Mouse (Mus musculus) embryonic facial prominence, embryonic 10.5 days (tissue): Measurements from ENCODE around the gene Heatr5b. TPM values are rescaled to one million over a fixed set of nuclear protein-coding genes. Genes with fewer than 3 reads are reported as not detected.
"Not testable (repeated sequence)": the region's sequence is repeated elsewhere in the genome, so short reads cannot be mapped to it uniquely, and the experiment has no call there.

Source experiments
- DNase-seq: peaks from one replicate; pipeline ENCODE4 v3.0.0-alpha.2; 2017; ENCODE audit warnings: low spot score
- H3K27ac ChIP-seq: fragments of 300-500 bp; sonication (generic); replicated peaks from 2 replicates; pipeline ENCODE4 v1.5.1; 2016; ENCODE audit warnings: mild to moderate bottlenecking
- H3K27me3 ChIP-seq: fragments of 300-500 bp; sonication (generic); replicated peaks from 2 replicates; pipeline ENCODE4 v1.6.1; 2016; ENCODE audit warnings: low read depth, mild to moderate bottlenecking; ENCODE audit not compliant: poor library complexity, severe bottlenecking
- H3K36me3 ChIP-seq: fragments of 300-500 bp; sonication (generic); replicated peaks from 2 replicates; pipeline ENCODE4 v1.6.1; 2016; ENCODE audit warnings: mild to moderate bottlenecking, moderate library complexity
- H3K4me1 ChIP-seq: fragments of 300-500 bp; sonication (generic); 2 replicates; pipeline ENCODE4 v1.6.1; 2016
- H3K4me3 ChIP-seq: fragments of 300-500 bp; sonication (generic); 2 replicates; pipeline ENCODE4 v1.5.1; 2016; ENCODE audit warnings: mild to moderate bottlenecking, moderate library complexity
- H3K9me3 ChIP-seq: fragments of 300-500 bp; sonication (generic); 2 replicates; pipeline ENCODE4 v1.6.1; 2016; ENCODE audit warnings: mild to moderate bottlenecking
- WGBS: fragments of 180-500 bp; shearing (Covaris S2); methylation state at CpG from one replicate; pipeline ENCODE4 v1.1.7; 2016; 5-methylcytosine and 5-hydroxymethylcytosine counted together
- polyA plus RNA-seq: library from polyadenylated mRNA; unstranded; fragments of >200 nt; fragmentation: Nextera tagmentation; extraction: Ambion mirVana; gene quantifications from 2 replicates; pipeline ENCODE4 v1.2.1, GENCODE M21; 2016

The Heatr5b gene
- polyA plus RNA-seq, 1 experiment from 2014 or later, result 14.6 TPM

GRCm38 (mm10) chr17:78794390-78794789 is 40.8 kb downstream of the Heatr5b start:
- peaks cover 68% of the 10 kb centered on the region for H3K36me3 ChIP-seq
- no peaks in the 10 kb centered on the region for H3K27me3 ChIP-seq
- no peaks in the 10 kb centered on the region for H3K4me1 ChIP-seq
- WGBS, result 86% methylated on average over 5 of the region's 5 CpGs
- H3K4me3 ChIP-seq, result no peak overlapping the region
- H3K9me3 ChIP-seq, result no peaks in the 10 kb centered on the region
- DNase-seq, result no peak
- H3K27ac ChIP-seq, result no peak overlapping the region

- WGBS, result 87% methylated on average over 3 of the region's 3 CpGs
- Histone ChIP-seq H3K27ac (no peak overlapping the region), H3K4me3 (no peak overlapping the region), H3K4me1 (no peaks in the 10 kb centered on the region), H3K9me3 (no peaks in the 10 kb centered on the region), H3K36me3 (peaks cover 60% of the 10 kb centered on the region), H3K27me3 (no peaks in the 10 kb centered on the region)
- DNase-seq, result no peak
Measured at GRCm38 (mm10) chr17:78792122-78792521, 43.0 kb downstream of the Heatr5b start.

DNA sequence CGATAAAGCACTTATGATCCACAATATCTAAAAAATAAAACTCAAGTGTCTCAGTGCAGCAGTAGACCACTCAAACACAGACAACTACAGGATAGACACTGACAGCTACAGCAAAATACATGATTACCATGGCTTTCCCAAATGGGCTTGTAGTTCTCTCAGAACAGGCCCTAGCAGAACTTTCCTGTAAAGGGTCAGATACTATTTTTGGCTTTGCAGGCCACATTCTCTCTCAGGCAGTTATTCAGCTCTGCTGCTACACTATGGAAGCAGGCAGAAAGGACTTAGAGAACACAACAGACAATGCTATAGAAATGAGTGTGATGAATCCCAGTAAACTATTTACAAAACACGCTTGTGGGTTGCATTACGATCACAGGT is 43.5 kb downstream of the Heatr5b start:
- Histone ChIP-seq H3K36me3 (peaks cover 60% of the 10 kb centered on the region), H3K4me3 (no peak overlapping the region), H3K4me1 (no peaks in the 10 kb centered on the region), H3K27ac (no peak overlapping the region), H3K9me3 (no peaks in the 10 kb centered on the region), H3K27me3 (no peaks in the 10 kb centered on the region)
- WGBS, result 95% methylated on average over 3 of the region's 3 CpGs
- no peak for DNase-seq

DNA sequence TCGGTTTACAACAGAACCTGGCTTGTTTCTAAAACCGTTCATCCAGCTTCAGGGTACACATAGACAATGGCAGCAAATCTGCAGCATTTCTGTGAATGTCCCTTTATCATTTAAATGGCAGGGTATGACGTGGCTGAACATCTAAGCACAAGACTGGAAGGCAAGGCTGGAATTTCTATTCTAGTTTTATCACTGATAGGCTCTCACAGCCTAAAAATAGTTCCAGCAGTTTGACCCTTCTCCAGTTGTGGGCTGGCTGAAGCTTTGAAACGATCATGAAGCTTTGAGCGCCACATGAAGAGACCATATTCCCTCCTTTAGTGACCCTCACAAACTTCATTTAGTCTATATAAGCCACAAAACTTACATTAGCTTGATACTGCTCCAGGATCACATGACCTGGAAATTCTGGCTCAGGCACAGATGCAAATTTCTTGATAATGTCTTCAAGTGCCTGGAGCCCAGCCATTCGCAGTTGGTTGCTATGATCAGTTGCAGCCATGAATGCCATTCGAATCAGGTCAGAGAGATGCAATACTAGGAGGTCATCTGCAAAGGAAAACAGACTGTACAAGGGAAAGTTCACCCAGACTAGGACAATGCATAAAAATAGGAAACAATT is 44.0 kb downstream of the Heatr5b start:
- no peak overlapping the region for H3K4me3 ChIP-seq
- H3K36me3 ChIP-seq, result peaks cover 56% of the 10 kb centered on the region
- no peaks in the 10 kb centered on the region for H3K9me3 ChIP-seq
- WGBS, result 89% methylated on average over 7 of the region's 7 CpGs
- no peak overlapping the region for H3K27ac ChIP-seq
- H3K27me3 ChIP-seq, result no peaks in the 10 kb centered on the region
- no peak for DNase-seq
- no peaks in the 10 kb centered on the region for H3K4me1 ChIP-seq

DNA sequence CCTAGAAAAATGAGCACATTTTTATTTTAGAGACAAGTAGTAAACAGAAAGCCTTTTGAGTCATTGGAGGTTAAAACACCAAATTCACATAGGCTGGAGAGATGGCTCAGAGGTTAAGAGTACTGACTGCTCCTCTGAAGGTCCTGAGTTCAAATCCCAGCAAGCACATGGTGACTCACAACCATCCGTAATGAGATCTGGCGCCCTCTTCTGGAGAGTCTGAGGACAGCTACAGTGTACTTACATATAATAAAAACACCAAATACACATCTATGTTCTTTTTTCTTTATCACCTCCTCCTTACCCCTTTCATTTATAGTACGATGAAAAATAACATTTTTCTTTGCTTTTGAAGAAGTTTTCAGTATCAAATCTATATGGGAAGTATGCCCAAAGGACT is 46.9 kb downstream of the Heatr5b start:
- WGBS, result 69% methylated on average over 3 of the region's 3 CpGs
- not testable (repeated sequence) for H3K27me3 ChIP-seq, H3K4me3 ChIP-seq, H3K9me3 ChIP-seq, H3K4me1 ChIP-seq, H3K27ac ChIP-seq, DNase-seq
- H3K36me3 ChIP-seq, result peaks cover 40% of the 10 kb centered on the region

DNA sequence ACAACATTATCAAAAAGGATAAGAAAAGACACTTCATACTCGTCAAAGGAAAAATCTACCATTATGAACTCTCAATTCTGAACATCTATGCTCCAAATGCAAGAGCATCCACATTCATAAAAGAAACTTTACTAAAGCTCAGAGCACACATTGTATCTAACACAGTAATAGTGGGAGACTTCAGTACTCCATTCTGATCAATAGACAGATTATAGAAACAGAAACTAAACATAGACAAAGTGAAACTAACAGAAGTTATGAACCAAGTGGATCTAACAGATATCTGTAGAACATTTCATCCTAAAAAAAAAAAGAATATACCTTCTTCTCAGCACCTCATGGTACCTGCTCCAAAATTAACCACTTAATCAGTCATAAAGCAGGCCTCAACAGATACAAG is 56.4 kb downstream of the Heatr5b start:
- Histone ChIP-seq H3K27ac (no peak overlapping the region), H3K4me3 (no peak overlapping the region), H3K4me1 (no peaks in the 10 kb centered on the region), H3K36me3 (peaks cover 40% of the 10 kb centered on the region), H3K27me3 (no peaks in the 10 kb centered on the region), H3K9me3 (no peaks in the 10 kb centered on the region)
- no peak for DNase-seq
- 93% methylated on average over 1 of the region's 1 CpGs for WGBS

- Histone ChIP-seq H3K36me3 (peaks cover 32% of the 10 kb centered on the region), H3K4me1 (no peaks in the 10 kb centered on the region), H3K9me3 (no peaks in the 10 kb centered on the region), H3K27me3 (no peaks in the 10 kb centered on the region), H3K27ac (no peak overlapping the region), H3K4me3 (no peak overlapping the region)
- 90% methylated on average over 2 of the region's 2 CpGs for WGBS
- no peak for DNase-seq
Measured at GRCm38 (mm10) chr17:78772317-78772716, 62.8 kb downstream of the Heatr5b start.

DNA sequence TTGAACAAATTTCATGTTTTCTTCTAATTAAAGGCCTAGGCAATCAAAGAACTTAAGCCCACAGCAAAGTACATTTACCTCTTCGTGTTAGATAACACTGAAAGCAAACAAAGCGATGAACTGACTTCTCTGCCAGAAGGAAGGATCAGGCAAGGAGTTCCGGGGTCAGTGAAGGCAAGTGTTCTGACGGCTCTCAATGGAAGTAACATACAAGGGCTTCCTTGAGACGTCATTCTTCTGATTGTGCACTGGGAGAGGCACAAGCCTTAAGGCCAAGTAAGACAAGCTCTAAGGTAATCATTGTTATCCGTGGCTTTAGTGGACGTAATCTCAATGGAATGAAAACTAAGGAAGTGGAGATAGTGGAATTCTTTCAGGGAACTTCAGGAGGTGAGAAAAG is 64.2 kb downstream of the Heatr5b start:
- no peak overlapping the region for H3K27ac ChIP-seq
- no peaks in the 10 kb centered on the region for H3K27me3 ChIP-seq
- H3K4me3 ChIP-seq, result no peak overlapping the region
- no peaks in the 10 kb centered on the region for H3K9me3 ChIP-seq
- no peak for DNase-seq
- H3K36me3 ChIP-seq, result peaks cover 35% of the 10 kb centered on the region
- H3K4me1 ChIP-seq, result no peaks in the 10 kb centered on the region
- 67% methylated on average over 7 of the region's 7 CpGs for WGBS

- H3K36me3 ChIP-seq, result peaks cover 51% of the 10 kb centered on the region
- H3K9me3 ChIP-seq, result no peaks in the 10 kb centered on the region
- no peak overlapping the region for H3K27ac ChIP-seq
- 80% methylated on average over 3 of the region's 3 CpGs for WGBS
- DNase-seq, result no peak
- H3K27me3 ChIP-seq, result no peaks in the 10 kb centered on the region
- no peaks in the 10 kb centered on the region for H3K4me1 ChIP-seq
- H3K4me3 ChIP-seq, result no peak overlapping the region
Measured at GRCm38 (mm10) chr17:78769341-78769740, 65.8 kb downstream of the Heatr5b start.

DNA sequence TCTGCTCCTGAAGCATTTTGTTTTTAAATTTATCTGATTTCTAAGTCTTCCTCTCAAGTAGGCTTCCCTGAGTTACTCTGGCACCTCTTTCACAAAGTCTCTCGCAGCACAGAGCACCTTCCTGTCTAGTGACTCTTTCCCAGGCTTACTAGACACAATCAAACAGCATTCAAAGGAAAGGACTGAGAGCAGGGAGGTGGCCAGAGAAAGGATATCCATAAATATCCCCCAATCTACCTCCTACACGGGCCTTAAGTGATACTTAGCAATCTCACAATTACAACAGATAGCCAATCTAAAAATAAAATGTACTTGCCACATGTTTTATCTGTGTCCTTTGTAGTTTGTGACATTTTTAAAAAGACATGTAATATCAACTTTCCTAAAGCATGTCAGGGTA is 66.2 kb downstream of the Heatr5b start:
- DNase-seq, result no peak
- H3K4me1 ChIP-seq, result no peaks in the 10 kb centered on the region
- 80% methylated on average over 2 of the region's 2 CpGs for WGBS
- no peak overlapping the region for H3K4me3 ChIP-seq
- H3K27ac ChIP-seq, result no peak overlapping the region
- H3K27me3 ChIP-seq, result no peaks in the 10 kb centered on the region
- peaks cover 55% of the 10 kb centered on the region for H3K36me3 ChIP-seq
- no peaks in the 10 kb centered on the region for H3K9me3 ChIP-seq

DNA sequence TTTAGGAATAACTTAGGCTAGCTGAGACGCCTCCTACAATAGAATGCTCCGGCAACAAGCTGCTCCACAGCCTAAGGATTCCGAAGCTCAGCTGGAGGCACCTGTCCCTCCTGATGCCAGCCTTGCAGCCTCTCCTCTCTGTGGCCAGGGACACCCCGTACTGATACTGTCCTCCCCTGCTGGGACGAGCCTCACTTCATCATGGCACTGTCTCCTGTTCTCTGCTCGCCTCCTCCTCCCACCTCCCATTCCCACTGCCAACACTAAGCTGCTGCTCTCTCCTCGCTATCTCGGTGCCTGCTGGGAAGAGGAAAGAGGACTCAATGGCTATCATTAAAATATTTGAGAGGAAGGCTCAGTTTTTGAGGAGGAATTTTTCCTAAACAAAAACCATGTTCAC is 67.6 kb downstream of the Heatr5b start:
- no peaks in the 10 kb centered on the region for H3K4me1 ChIP-seq
- no peak overlapping the region for H3K4me3 ChIP-seq
- 83% methylated on average over 8 of the region's 8 CpGs for WGBS
- H3K27me3 ChIP-seq, result no peaks in the 10 kb centered on the region
- no peaks in the 10 kb centered on the region for H3K9me3 ChIP-seq
- DNase-seq, result no peak
- H3K36me3 ChIP-seq, result peaks cover 49% of the 10 kb centered on the region
- H3K27ac ChIP-seq, result no peak overlapping the region

DNA sequence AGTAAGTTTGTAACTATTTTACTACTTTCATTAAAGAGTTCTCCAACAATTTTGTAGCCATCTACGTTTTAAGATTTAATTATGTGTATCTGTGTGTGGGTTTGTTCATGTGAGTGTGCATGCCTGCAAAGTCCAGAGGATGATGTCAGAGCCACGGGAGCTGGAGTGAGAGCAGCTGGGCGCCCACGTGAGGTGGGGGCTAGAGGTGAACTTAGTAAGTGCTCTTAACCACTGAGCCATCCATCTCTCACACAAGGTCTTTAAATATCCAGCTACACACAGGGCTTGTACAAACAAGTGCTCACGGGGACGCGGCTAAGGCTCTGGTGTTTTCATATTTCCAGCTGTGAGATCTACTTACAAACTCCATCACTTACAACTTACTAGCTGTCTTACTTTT is 69.1 kb downstream of the Heatr5b start:
- no peak for DNase-seq
- Histone ChIP-seq H3K4me3 (no peak overlapping the region), H3K9me3 (no peaks in the 10 kb centered on the region), H3K36me3 (peaks cover 54% of the 10 kb centered on the region), H3K27me3 (no peaks in the 10 kb centered on the region), H3K4me1 (no peaks in the 10 kb centered on the region), H3K27ac (no peak overlapping the region)
- 89% methylated on average over 7 of the region's 7 CpGs for WGBS

GRCm38 (mm10) chr17:78763272-78763671 is 71.9 kb downstream of the Heatr5b start:
- DNase-seq, result no peak
- no peak overlapping the region for H3K4me3 ChIP-seq
- H3K27ac ChIP-seq, result no peak overlapping the region
- no peaks in the 10 kb centered on the region for H3K27me3 ChIP-seq
- peaks cover 55% of the 10 kb centered on the region for H3K36me3 ChIP-seq
- WGBS, result 92% methylated on average over 5 of the region's 5 CpGs
- H3K9me3 ChIP-seq, result no peaks in the 10 kb centered on the region
- H3K4me1 ChIP-seq, result no peaks in the 10 kb centered on the region
